Mouse (Mus musculus): ENCODE measurements at regions not wholly inside any gene's neighbourhood (a gene's known extent, or its start where the extent isn't known, plus 50 kb on each side); places are given as distances from the start of the nearest gene placed in this dataset.

- no peak overlapping the region for H3K4me3 ChIP-seq (ENCODE audit: insufficient read depth, poor library complexity, severe bottlenecking)
- no peaks in the 10 kb centered on the region for H3K79me3 ChIP-seq (ENCODE audit: low read depth)
- no peaks in the 10 kb centered on the region for H3K27me3 ChIP-seq (ENCODE audit: control insufficient read depth, insufficient read depth, insufficient read length)
- no peak for TF ChIP-seq MYOD1 (IDR thresholded peaks at IDR 0.05; ENCODE audit: control insufficient read depth, insufficient read length, low read depth)
- TF ChIP-seq CEBPB (IDR thresholded peaks at IDR 0.05; ENCODE audit: low read depth) = no peak
- no peak for TF ChIP-seq USF1 (IDR thresholded peaks at IDR 0.05; ENCODE audit: low read depth)
- no peak for TF ChIP-seq FOSL1 (IDR thresholded peaks at IDR 0.05; ENCODE audit: insufficient read depth, low read length, poor library complexity, severe bottlenecking)
- no peak for TF ChIP-seq MYOG (IDR thresholded peaks at IDR 0.05; ENCODE audit: control insufficient read depth, extremely low read depth, insufficient read length)
- TF ChIP-seq CTCF (IDR thresholded peaks at IDR 0.05; ENCODE audit: control insufficient read depth, insufficient read depth, insufficient read length) = no peak
- no peak for TF ChIP-seq MAX (IDR thresholded peaks at IDR 0.05)
- H3K79me2 ChIP-seq (ENCODE audit: control insufficient read depth, insufficient read depth) = no peaks in the 10 kb centered on the region
- H3ac ChIP-seq (ENCODE audit: control insufficient read depth, insufficient read length, low read depth) = no peak overlapping the region
- H3K36me3 ChIP-seq (ENCODE audit: control insufficient read depth, insufficient read depth) = no peaks in the 10 kb centered on the region
These were observed 170.1 kb upstream of the Cenpe start for GRCm38 (mm10) chr3:135042195-135042594.

GRCm38 (mm10) chr3:135045769-135046277 is 166.5 kb upstream of the Cenpe start:
- H3K79me3 ChIP-seq (ENCODE audit: low read depth) = no peaks in the 10 kb centered on the region
- no peak overlapping the region for H3K4me3 ChIP-seq (ENCODE audit: insufficient read depth, poor library complexity, severe bottlenecking)
- TF ChIP-seq USF1 (IDR thresholded peaks at IDR 0.05; ENCODE audit: low read depth) (no peak), CEBPB (IDR thresholded peaks at IDR 0.05; ENCODE audit: low read depth) (no peak), MYOD1 (IDR thresholded peaks at IDR 0.05; ENCODE audit: control insufficient read depth, insufficient read length, low read depth) (no peak), CTCF (IDR thresholded peaks at IDR 0.05; ENCODE audit: control insufficient read depth, insufficient read depth, insufficient read length) (no peak), MAX (IDR thresholded peaks at IDR 0.05) (no peak), FOSL1 (IDR thresholded peaks at IDR 0.05; ENCODE audit: insufficient read depth, low read length, poor library complexity, severe bottlenecking) (no peak), MYOG (IDR thresholded peaks at IDR 0.05; ENCODE audit: control insufficient read depth, extremely low read depth, insufficient read length) (no peak)
- no peak overlapping the region for H3ac ChIP-seq (ENCODE audit: control insufficient read depth, insufficient read length, low read depth)
- no peaks in the 10 kb centered on the region for H3K79me2 ChIP-seq (ENCODE audit: control insufficient read depth, insufficient read depth)
- H3K36me3 ChIP-seq (ENCODE audit: control insufficient read depth, insufficient read depth) = no peaks in the 10 kb centered on the region
- no peaks in the 10 kb centered on the region for H3K27me3 ChIP-seq (ENCODE audit: control insufficient read depth, insufficient read depth, insufficient read length)

GRCm38 (mm10) chr3:135091487-135091886 is 120.8 kb upstream of the Cenpe start:
- Histone ChIP-seq H3K79me2 (ENCODE audit: control insufficient read depth, insufficient read depth) (no peaks in the 10 kb centered on the region), H3K4me3 (ENCODE audit: insufficient read depth, poor library complexity, severe bottlenecking) (no peak overlapping the region), H3ac (ENCODE audit: control insufficient read depth, insufficient read length, low read depth) (no peak overlapping the region), H3K36me3 (ENCODE audit: control insufficient read depth, insufficient read depth) (no peaks in the 10 kb centered on the region), H3K79me3 (ENCODE audit: low read depth) (no peaks in the 10 kb centered on the region), H3K27me3 (ENCODE audit: control insufficient read depth, insufficient read depth, insufficient read length) (no peaks in the 10 kb centered on the region)
- TF ChIP-seq CEBPB (IDR thresholded peaks at IDR 0.05; ENCODE audit: low read depth) = no peak
- TF ChIP-seq USF1 (IDR thresholded peaks at IDR 0.05; ENCODE audit: low read depth) = no peak
- TF ChIP-seq CTCF (IDR thresholded peaks at IDR 0.05; ENCODE audit: control insufficient read depth, insufficient read depth, insufficient read length) = no peak
- no peak for TF ChIP-seq MAX (IDR thresholded peaks at IDR 0.05)
- TF ChIP-seq MYOD1 (IDR thresholded peaks at IDR 0.05; ENCODE audit: control insufficient read depth, insufficient read length, low read depth) = no peak
- no peak for TF ChIP-seq MYOG (IDR thresholded peaks at IDR 0.05; ENCODE audit: control insufficient read depth, extremely low read depth, insufficient read length)
- TF ChIP-seq FOSL1 (IDR thresholded peaks at IDR 0.05; ENCODE audit: insufficient read depth, low read length, poor library complexity, severe bottlenecking) = no peak

GRCm38 (mm10) chr3:135100901-135101586 is 111.3 kb upstream of the Cenpe start:
- Histone ChIP-seq H3K79me2 (ENCODE audit: control insufficient read depth, insufficient read depth) (no peaks in the 10 kb centered on the region), H3K79me3 (ENCODE audit: low read depth) (no peaks in the 10 kb centered on the region), H3K36me3 (ENCODE audit: control insufficient read depth, insufficient read depth) (no peaks in the 10 kb centered on the region), H3ac (ENCODE audit: control insufficient read depth, insufficient read length, low read depth) (no peak overlapping the region), H3K4me3 (ENCODE audit: insufficient read depth, poor library complexity, severe bottlenecking) (no peak overlapping the region), H3K27me3 (ENCODE audit: control insufficient read depth, insufficient read depth, insufficient read length) (no peaks in the 10 kb centered on the region)
- TF ChIP-seq MAX (IDR thresholded peaks at IDR 0.05) (no peak), MYOG (IDR thresholded peaks at IDR 0.05; ENCODE audit: control insufficient read depth, extremely low read depth, insufficient read length) (no peak), CTCF (IDR thresholded peaks at IDR 0.05; ENCODE audit: control insufficient read depth, insufficient read depth, insufficient read length) (no peak), CEBPB (IDR thresholded peaks at IDR 0.05; ENCODE audit: low read depth) (no peak), MYOD1 (IDR thresholded peaks at IDR 0.05; ENCODE audit: control insufficient read depth, insufficient read length, low read depth) (no peak), FOSL1 (IDR thresholded peaks at IDR 0.05; ENCODE audit: insufficient read depth, low read length, poor library complexity, severe bottlenecking) (no peak), USF1 (IDR thresholded peaks at IDR 0.05; ENCODE audit: low read depth) (no peak)
